Mouse (Mus musculus) mature B cell (primary cell): ENCODE data around the gene Mprip.

ENCODE experiments used
- in situ Hi-C: fragments of 300-500 bp; cut with MboI; formaldehyde crosslinking; loops from 2 replicates; pipeline ENCODE4 v1.14.3; 2019

The Mprip gene

DNA sequence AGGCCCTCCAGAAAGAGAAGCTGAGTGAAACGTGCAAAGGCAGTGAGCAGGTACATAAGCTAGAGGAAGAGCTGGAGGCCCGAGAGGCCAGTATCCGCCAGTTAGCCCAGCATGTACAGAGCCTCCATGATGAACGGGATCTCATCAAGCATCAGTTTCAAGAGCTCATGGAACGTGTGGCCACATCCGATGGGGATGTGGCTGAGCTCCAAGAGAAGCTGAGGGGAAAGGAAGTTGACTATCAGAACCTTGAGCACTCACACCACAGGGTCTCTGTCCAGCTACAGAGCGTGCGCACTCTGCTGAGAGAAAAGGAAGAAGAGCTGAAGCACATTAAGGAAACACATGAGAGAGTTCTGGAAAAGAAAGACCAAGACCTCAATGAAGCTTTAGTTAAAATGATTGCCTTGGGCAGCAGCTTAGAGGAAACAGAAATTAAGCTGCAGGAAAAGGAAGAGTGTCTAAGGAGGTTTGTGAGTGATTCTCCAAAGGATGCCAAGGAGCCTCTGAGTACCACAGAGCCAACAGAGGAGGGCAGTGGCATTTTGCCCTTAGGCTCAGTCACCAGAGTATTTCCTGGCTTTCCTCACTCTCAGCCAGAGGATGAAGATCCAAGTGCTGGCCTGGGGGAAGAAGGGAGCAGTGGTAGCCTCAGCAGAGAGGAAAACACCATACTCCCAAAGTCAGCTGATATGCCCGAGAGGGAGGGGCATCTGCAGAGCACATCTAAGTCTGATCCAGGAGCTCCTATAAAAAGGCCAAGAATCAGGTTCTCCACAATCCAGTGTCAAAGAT is 97.3 kb downstream of the Mprip start:
- in situ Hi-C loops = no loop called here

DNA sequence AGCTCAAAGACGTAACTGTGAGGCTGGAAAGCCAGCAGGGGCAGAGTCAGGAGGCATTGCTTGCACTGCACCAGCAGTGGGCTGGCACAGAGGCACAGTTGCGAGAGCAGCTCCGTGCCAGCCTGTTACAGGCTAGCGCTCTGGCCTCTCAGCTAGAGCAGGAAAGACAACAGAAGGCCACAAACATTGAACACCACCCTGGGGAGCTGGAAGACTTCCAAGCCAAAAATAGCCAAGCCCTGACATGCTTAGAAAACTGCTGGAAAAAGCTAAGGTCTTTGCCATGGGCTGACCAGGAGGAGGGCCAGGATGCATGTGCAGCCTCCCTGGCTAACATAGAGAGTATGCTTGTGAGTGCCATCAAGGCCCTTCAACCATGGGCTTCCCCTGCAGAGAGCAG is 98.1 kb downstream of the Mprip start:
- in situ Hi-C loops = no loop called here

- in situ Hi-C loops = no loop called here
Observed at GRCm38 (mm10) chr11:59759626-59760025, 98.5 kb downstream of the Mprip start.

- in situ Hi-C loops = no loop called here
Observed at GRCm38 (mm10) chr11:59760796-59761195, 99.7 kb downstream of the Mprip start.

DNA sequence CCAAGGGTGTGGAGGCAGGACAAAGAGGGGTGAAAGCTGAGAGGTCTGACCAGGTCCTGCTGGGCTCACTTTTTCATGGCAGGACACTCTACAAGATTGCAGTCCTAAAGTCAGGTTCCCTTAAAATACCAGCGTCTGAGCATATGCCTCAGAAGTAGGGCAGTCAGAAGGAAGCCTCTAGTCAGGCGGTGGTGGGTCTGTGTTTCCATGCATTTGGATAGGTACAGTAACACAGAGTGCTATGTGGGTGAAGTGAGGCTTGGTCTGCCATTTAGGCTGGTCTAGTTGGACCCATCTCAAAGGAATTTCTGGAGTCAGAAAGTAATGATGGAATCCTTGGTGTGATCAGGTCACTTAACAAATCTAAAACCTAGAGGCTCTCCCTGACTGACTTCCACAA is 108.2 kb downstream of the Mprip start:
- in situ Hi-C loops = no loop called here

DNA sequence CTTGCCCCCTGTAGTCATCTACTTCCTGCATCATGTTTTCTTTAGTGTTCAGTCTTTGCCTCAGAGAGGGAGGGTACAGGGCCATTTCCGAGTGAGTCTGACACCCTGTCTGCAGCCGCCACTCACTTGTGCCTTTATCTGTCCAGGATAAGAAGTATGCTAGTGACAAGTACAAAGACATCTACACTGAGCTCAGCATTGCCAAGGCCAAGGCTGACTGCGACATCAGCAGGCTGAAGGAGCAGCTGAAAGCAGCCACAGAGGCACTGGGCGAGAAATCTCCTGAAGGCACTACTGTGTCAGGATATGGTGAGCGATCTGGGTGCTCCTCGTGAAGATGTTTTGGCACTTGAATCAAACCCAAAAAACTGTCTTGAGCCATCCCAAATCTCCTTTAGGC is 108.6 kb downstream of the Mprip start:
- in situ Hi-C loops = no loop called here

DNA sequence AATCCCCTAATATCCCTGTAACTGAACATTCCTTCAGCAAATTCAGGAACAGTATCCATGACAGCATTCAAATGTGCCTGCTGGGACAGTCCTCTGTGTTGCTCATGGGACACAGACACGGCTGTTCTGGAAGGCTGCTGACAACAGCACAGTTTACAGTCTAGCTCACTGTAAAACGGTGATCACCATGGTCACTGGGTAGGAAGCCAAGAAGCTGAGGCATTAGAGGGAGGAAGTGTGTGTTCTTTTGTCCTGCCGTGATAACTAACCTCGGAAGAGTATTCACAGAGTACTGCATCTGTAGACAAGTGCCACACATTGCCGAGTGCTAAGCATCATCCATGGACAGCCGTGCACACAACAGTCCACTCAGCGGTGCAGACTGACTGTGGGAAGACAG is 109.6 kb downstream of the Mprip start:
- in situ Hi-C loops = no loop called here

GRCm38 (mm10) chr11:59772291-59772690 is 111.2 kb downstream of the Mprip start:
- in situ Hi-C loops = no loop called here

DNA sequence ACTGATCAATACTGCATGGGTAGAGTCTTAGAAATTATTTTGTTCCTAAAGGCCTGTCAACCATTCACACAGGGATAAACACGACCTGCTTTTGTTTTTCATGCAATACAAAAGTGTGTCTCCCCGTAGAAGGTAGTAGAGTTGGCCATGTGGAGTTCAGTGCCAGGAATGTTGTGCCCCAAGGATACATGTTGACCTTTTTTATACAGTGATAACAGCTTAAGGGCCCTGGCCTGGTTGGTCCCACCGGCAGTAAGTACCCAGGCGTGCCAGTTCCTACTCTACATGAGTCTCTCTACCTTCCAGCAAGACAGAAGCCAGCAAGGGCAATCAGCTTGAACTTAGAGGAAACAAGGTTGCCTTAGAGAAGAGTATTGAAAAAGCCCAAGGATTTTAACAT is 111.8 kb downstream of the Mprip start:
- in situ Hi-C loops = no loop called here

DNA sequence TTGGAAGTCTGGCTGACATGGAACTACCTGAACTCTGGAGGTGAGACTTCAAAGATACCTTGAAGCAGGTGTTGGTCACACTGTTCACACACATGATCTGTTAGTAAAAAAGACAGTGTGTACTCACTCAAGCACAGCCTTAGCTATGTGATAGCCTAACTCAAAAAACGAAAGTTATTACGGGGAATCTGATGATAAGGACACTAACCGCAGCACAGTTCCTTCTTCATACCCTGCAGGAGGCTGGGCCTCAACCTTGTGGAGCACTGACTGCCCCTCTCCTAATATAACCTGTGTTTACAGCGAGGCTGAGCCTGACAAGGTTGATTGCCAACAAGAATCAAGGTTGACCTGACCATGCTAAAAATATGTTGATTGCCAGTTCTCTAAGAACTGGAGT is 113.4 kb downstream of the Mprip start:
- in situ Hi-C loops = no loop called here

DNA sequence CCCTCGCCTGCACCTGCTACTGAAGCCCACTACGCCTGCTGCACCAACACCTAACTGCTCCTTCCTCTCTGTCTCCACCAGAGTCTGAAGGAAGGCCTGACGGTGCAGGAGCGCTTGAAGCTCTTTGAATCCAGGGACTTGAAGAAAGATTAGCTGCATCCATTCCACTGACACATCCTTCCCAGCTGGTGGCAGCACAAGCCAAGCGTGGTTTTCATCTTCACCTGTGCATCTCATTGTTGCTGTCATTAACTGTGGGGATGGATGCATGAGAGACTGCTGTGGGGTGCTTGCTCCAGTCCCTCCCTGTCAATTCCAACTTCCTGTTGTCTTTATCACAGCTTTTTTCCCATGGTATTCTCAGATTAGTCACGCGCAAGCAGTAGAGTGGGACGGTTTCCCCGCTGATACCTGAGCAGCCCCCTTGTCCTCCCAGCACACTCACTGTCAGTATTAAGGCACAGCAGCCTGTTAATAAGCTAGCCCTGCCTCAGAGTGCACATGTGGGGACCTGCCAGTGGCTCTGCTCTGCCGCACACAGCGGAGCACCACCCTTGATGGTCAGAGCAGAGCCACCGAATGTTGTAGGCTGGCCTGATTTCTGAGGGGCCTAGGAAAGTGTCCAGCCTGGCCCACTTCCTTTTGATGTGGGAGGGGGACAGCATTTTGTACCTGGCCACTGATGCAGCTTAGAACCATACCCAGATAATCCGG is 114.5 kb downstream of the Mprip start:
- in situ Hi-C loops = no loop called here

DNA sequence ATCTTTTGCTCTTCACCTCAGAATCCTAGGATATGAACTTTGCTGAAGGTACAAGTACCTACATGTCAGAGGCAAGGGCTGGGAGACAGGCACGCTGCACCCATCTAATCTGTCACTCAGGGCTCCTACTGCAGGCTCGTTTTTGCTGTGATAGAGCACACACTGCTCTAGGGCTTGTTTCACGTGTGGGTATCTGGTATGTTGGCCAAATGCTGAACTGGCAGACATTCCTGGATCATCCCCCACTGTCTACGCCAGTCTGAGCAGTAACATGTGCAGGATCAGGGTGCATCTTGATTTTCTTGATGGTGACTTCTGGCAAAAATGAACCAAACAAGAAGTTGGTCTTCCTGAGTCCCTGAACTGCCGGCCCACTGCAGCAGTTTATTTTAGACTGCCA is 116.2 kb downstream of the Mprip start:
- in situ Hi-C loops = no loop called here

DNA sequence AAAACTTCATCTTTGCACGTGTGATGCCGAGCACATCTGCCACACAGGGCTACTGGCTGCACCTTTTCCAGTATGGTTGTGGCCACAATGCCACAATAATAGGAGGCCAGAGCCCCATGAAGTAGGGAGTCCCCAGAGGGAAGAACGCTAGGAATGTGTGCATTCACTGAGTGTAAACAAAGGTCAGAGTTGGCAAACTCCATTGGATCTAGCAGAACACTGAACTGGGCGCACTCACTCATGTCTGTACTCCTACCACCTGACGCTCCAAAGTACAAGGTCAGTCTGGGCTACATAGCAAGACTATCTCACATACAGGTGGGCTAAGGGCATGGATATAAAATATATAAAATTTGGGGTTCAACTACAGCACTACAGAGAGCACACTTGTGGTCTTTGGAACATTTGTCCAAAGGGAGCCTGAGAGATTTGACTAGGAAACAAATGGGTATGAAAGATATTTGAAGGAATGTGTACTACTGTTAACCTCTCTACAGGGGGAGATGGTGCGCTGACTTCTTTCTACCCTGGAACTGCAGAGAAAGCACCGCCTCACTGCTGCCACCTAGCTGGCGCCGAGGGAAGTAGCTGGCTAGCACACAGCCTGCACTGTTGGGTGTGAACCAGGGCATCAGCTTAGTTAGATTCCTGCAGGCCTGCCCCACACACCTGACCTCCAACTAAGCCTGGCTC is 117.2 kb downstream of the Mprip start:
- in situ Hi-C loops = no loop called here

GRCm38 (mm10) chr11:59778874-59779223 is 117.7 kb downstream of the Mprip start:
- in situ Hi-C loops = no loop called here

DNA sequence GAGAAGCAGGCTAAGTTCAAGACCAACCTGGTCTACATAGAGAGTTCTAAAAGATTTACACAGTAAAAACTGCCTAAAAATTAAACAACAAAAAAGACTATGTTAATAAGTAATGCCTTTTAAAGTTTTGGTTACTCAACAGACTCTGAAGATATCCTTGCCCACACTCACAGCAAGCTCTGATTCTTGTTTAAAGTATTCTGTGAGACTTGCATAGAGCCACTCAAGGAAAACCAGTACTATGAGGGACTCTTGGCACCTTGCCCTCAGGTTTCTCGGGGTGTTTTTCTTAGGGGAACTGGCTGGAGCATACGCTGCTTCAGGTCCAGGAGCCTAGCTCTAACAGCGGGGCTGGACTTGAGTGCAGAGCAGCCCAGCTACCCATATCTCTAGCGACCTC is 118.3 kb downstream of the Mprip start:
- in situ Hi-C loops = no loop called here

DNA sequence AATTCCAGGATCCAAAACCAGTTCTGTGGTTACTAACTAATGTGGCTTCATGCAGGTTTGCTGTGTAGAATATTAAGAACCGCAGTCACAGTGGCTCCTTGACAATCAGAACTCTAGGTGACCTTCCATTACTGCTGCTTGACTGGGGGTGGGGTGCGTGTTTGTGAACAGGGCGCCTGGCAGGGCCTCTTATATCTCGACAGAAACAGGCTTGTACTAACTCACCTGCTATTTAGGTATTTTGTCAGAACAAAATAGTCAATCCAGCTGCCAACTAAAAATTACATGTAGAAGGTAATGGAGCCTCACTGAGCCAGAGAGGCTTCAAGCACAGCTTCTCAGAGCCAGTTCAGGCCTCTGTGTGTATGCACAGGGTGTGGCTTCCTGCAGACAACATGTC is 119.1 kb downstream of the Mprip start:
- in situ Hi-C loops = no loop called here

DNA sequence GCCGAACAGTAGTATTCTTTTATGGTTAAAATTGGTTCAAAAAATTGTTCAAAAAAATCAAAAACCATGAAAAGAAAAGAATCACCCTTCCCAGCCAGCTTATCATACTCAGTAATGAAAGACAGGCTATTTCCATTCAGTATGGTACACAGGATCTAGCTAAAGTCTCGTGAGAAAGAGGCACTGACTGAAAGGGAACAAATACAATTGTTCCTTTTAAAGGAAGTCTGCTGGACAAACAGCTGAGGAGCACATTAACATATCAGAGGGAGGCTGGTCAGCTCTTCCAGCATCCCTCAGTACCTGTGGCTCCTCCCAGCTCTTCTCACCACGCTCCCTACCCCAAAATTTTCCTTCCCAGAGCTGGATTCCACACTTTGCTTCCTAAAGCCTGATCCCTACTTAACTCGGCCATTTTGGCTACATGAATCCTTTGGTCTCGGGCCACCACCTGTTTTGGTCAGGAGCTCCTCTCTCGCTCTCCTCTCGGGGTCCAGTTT is 121.0 kb downstream of the Mprip start:
- in situ Hi-C loops = no loop called here

GRCm38 (mm10) chr11:59783591-59783990 is 122.5 kb downstream of the Mprip start:
- in situ Hi-C loops = no loop called here

- in situ Hi-C loops = no loop called here
Observed at GRCm38 (mm10) chr11:59786444-59787198, 125.5 kb downstream of the Mprip start.

DNA sequence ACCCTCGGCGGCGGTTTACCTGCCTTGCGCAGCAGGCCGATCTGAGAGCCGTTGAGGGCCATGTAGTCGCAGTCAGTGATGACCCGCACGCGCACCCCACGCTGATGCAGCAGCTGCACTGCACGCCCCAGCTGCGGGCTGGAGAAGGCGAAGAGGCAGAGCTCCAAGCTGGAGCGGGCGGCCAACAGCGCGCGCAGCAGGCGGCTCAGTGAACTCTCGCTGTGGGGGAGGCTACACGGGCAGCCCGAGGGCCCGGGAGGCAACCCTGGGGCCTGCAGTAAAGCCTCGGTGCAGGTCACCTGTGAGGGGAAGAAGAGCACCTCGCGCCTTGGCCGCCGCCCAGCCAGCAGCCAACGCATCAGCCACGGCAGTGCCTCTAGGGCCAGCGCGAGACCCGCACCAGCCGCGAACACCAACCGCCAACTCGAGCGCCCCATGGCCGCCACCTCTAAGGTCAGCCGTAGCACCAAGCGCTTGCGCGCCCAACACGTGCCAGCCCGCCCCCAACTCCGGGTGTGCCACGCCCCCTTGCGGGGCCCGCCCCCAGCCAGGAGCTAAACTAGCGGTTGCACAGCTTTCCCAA is 126.2 kb downstream of the Mprip start, which contains the start of gene Pld6:
Pld6 (minus strand) TSS at position 447 of the 583 bp plus-strand sequence.
- in situ Hi-C loops = no loop called here

- in situ Hi-C loops = no loop called here
Observed at GRCm38 (mm10) chr11:59789311-59789710, 128.2 kb downstream of the Mprip start.

DNA sequence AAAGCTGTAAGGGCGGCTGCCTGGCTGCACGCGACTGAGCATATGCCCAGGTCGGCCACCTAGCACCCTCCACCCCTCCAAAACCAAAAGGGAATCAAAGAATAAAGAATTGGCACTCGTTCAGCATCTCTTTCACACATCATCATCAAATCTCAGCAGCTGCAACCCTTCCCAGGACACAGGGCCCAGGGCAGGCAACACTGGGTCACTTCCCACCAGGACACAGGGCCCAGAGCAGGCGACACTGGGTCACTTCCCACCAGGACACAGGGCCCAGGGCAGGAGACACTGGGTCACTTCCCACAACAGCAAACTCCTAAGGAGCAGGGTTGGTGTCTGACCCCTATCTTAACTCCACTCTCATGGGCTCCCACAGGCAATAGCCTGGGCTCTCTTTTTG is 132.3 kb downstream of the Mprip start:
- in situ Hi-C loops = no loop called here
